Mouse (Mus musculus) myocyte (in vitro differentiated cells): ENCODE data around the gene Pole2.
A peak's percentile ranks its signal among the peaks of the same experiment; 100 is the strongest.

Source experiments
- CEBPB ChIP-seq: IDR thresholded peaks from 2 replicates; pipeline ENCODE4 v1.6.1; 2011; ENCODE audit warnings: mild to moderate bottlenecking, moderate library complexity; ENCODE audit not compliant: poor library complexity, insufficient read depth, severe bottlenecking
- MAX ChIP-seq: IDR thresholded peaks from one replicate; pipeline ENCODE4 v1.6.1; 2011; ENCODE audit warnings: low read depth, mild to moderate bottlenecking, control low read depth
- MYOD1 ChIP-seq, 3 experiments: IDR thresholded peaks; one replicate each; pipeline ENCODE4 v1.6.1; 2011; ENCODE audit warnings: control low read depth in 2 of 3, low read depth in 2 of 3, mild to moderate bottlenecking in 2 of 3, moderate library complexity in 1 of 3; ENCODE audit not compliant: insufficient read length in 2 of 3, control insufficient read depth in 1 of 3
- POLR2A ChIP-seq: IDR thresholded peaks from one replicate; pipeline ENCODE4 v1.6.1; 2011; ENCODE audit warnings: low read depth, mild to moderate bottlenecking, control low read depth, moderate library complexity; ENCODE audit not compliant: insufficient read length
- REST ChIP-seq: IDR thresholded peaks from one replicate; pipeline ENCODE4 v1.6.1; 2011; ENCODE audit warnings: mild to moderate bottlenecking, control low read depth, moderate library complexity; ENCODE audit not compliant: insufficient read depth, insufficient read length
- USF1 ChIP-seq: IDR thresholded peaks from one replicate; pipeline ENCODE4 v1.6.1; 2011; ENCODE audit warnings: low read depth, mild to moderate bottlenecking, control low read depth, moderate library complexity

DNA sequence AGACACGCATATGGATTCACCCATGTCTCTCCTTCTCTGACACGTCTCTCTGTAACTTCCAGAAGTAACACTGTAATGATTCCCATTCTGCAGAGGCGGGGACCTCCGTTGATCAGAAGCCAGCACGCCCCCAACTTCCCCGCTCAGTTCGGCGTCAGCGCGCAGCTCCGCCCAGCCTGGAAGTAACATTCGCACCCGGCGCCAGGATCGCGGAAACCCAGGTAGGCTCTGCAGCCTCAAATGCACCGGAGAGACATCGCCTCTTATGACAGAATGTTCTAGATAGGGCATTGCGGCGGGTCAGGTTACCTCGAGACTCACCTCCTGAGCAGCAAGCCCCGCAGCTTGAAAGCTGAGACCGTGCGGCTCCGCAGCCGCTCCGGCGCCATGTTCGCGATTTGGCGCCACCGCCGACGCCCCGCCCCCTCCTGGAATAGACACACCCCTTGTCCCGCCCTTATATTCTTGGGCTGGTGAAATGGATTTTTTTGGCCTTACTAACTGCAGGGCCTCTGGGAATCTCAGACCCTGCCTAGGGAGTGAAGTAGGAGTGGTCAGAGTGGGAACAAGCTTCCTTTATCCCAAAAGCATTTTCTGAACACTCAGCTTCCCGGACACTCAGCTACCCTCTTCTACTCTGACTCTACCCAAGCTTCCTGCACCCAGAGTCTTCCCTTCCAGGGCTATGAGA, at the start of gene Pole2:
- no peak for TF ChIP-seq USF1
- TF ChIP-seq POLR2A = peak; percentile 58
- no peak for TF ChIP-seq REST
- no peak for TF ChIP-seq CEBPB
- no peak for TF ChIP-seq MYOD1 (IDR thresholded peaks at IDR 0.05; ENCODE audit: control insufficient read depth in 1 of 3, insufficient read length in 2 of 3, low read depth in 2 of 3)
- TF ChIP-seq MAX = no peak
